Mouse (Mus musculus) spleen, postnatal 4 days (tissue): ENCODE measurements at regions not wholly inside any gene's neighbourhood (a gene's known extent, or its start where the extent isn't known, plus 50 kb on each side); places are given as distances from the start of the nearest gene placed in this dataset.

Experiments used
- DNase-seq, 2 experiments: peaks; one replicate each; pipeline ENCODE4 v3.0.0; 2022; ENCODE audit warnings: low spot score in 2 of 2

DNA sequence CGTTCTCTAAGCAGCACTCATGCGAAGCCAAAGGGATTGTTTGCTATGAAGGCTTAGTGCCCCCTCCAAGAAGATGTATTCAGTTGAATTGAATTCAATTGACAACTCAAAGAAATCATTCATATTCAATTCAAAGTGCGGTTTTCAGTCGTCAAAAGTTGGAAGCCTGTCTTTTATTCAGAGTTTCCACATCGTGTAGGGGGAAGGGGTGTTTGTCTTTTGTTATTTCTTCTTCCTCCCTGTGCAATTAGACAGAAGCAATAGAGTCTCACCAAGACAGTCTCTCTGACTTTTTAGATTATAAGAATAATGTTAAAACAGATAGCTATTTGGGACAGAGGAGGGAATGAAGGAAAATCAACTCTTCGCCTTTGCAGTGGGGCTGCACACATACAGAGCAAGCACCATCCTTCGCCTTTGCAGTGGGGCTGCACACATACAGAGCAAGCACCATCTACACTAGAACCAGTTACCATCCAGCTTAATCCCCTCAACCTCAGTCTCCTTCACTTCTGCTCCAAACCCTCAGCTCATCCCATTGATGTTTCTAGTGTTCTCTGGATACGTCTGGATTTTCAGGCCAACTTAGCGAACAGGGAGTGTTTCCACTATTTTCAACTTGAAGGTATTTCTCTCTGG lies 246.7 kb downstream of the Fam49a start:
- DNase-seq: no peak

DNA sequence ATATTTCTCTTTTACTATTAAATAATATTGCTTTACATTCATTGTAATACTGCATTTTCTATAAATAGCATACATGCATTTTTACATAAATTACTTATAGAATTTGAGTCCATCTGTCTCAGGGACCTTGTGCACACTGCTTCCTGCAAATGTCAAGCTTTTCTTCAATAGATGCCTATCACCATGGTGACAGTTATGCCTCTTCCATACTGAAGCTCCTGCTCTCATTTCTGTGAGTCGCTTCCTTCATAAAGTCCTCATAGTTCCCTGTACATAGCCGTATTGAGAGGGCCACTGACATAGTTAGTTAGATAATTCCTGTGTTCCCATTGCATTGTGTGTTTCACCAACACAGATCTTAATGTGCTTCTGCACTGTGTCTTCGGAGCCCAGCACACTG lies 244.7 kb downstream of the Fam49a start:
- DNase-seq: no peak

DNA sequence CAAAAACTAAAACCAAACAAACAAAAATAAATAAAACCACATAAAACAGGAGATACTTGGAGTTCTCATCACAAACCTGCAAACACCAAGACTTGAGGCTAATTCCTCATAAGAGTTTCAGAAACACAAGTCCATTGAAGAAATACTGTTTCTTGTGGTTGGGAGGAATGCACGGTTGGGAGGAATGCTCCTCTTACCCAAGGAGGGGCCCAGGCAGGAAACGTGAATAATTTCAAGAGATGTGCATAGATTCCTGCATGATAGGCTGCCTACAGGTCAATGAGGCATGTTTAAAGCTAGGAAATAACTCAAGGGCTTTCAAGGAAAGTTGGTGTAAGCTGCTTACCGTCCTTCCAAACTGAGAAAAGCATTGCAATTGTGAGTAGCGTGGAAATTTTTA lies 243.7 kb downstream of the Fam49a start:
- no peak for DNase-seq

DNA sequence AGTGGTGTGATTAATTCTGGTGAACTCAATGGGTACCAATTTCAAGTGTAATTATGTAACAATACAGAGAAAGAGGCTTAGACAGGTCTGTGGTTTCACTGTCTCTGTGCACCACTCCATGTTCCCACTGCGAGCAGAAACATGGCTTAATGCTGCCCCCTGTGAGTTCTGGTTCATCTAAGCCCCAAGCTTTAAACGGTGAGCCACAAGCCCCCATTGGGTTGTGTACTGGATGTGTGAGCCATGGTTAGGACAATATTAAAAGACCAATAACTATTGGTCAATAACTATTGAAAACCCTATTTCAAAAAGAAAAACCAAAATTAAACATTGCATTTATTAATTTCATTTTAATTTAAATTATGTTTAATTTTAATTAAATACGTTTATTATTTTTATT lies 238.0 kb downstream of the Fam49a start:
- DNase-seq: no peak

DNA sequence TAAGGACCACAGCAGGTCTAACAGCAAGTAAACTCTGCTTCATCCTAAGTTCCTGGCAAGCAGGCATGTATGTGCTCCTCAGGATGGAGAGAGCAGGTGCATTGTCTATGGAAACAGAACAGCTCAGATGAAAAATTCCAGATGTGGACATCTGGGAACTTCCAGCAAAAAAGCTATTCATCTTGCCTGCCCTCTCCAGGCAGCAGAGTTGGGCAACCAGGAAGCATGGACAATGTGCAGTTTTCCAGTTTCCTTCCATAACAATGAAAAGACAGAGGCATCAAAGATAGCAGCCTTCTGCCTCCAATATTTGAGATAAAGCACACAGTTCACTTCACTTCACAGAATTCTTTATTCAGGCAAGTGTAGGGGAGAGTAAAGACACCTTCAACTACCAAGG lies 236.7 kb downstream of the Fam49a start:
- DNase-seq: no peak

DNA sequence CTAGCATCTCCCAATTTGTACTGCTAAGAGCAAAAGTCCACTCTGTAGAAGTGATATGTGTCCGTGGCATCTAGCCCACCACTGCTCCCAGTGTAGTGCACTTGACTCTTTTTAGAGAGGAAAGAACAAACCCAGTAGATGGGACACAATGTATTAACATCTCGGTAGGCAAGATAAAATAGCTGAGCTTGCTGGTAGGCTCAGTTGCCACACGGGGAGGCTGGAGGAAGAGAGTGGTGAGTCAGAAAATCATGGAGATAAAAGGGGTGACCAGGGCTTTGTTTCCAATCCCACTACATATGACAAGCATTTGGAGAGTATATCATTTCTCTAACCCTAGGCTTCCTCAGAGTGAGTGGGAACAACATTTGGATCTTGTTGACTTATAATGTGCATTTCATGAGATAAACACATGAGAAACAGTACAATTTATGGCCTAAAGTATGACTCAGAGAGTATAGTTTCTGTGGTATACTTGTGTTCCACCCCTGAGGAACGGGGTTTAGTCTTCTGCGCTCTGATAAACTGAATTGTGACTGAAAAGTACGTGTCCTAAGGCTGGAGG lies 235.4 kb downstream of the Fam49a start:
- no peak for DNase-seq

DNA sequence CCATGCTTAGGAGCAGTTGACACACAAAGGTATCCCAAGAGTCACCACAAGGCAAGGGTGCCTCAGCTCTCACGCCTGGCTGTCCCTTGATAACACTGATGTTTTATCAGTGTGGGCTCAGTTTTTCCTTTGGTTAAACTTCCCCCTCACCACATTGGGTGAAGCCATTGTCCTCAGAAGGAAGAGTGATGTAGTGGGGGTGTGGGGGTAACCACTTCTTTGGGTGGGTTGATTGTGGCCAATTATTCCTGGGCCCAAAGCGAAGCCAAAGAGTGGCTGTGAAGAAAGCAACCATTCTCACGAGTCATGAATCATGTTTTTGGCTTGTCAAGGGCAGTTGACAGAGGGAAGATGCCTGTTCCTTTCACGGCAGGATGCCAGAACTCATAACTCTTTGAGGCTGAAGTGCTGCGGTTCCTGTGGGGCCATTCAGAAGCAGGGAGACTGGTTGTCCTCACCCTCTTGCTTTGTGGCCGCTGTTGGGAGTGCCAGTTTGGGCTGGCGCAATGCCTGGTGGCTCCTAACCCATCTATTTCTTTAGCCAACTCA lies 234.7 kb downstream of the Fam49a start:
- DNase-seq: peak; percentile 19 to 59

DNA sequence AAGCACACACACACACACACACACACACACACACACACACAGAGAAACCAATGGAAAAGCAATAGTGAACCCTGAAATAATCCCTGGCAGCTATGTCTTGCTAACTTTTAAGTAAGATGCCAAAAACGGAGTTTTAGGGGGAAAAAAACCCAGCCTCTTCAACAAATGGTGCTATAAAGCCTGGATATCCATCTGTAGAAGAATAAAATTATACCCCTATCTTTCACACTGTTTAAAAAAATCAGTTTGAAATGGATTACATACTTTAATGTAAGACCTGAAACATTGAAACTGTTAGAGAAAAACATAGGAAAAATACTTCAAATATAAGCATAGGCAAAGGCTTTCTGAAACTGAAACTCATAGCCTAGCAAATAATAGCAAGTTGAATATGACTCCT lies 228.2 kb downstream of the Fam49a start:
- no peak for DNase-seq

DNA sequence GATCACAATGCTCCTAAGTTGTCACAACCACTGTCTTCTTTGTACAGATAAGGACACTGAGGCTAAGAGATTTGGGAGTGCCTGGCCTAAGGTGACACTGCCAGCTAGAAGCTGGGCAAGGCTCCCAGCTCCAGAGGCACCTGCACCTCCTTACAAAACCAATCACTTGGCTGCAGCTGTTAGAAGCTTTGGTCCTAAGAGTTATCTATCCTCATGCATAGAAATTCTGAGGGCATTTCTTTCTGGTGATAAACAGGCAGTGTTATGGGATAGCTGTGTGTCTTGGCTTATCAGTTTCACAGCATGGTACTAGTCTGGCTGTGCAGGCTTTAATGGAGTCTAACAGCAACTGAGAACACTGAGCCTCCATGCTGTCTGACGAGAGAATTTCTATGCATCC lies 226.2 kb downstream of the Fam49a start:
- DNase-seq: peak in 1 of 2 experiments; percentile 27

DNA sequence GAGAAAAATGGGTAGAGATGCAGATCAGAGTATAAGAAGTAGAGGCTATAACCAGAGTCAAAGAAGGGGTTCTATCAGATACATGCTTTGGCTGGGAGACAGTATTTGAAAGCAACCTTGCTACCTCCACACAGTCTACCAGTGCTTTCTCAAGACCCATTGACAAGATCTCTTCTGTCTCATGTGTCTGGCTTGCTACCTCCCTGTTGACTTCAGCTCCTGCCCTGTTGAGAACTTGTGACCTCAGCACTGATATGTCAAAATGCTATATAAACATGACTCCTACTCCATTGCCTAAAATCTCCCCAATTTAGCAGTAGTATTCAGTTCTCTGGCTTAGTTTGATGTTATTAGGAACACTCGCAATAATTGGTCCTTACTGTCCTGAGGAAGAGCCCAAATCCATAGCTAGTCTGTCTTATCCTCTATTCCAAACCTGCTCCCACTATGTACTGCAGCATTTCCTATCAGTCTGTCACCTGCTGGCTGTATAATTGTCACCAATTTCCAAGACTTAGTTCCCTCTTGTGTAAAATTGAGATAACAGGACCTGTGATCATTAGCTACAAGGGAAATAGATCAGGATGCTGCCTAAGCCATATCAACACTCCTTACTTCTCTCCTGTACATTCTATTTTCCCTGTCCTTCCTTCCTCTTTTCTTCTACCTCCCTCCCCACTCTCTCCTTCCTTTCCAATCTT lies 224.9 kb downstream of the Fam49a start:
- no peak for DNase-seq

DNA sequence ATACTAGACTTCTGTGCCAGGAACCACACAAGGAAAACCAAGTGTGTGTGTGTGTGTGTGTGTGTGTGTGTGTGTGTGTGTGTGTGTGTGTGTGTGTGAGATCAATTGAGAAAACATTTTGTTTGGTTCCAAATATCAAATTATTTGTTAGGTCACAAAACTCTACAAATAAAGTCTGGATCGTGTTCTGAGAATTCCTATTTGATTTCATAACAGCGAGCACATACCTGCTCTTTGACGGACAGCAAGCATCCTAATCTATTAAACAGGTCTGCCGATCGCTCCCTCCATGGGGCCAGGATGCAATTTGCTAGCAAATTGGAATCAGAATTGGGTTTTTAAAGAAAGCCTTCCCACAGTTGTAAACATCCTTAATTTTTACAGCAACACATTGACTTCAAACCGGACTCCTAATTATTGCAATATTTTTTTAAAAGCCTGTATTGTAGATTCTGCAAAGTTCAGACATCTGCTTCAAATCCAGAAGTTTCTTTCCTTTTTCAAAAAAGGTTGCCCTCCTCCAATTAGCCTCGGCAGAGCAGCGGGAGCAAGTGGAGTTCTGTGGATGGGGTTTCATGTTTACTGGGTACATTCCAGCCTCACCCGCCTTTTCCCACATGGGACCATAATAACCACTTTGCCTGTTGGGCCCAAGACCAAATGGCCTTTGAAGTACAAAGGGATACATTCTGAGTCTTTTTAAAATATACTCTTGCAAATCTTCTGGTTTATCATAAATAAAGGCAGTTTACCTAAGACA lies 223.2 kb downstream of the Fam49a start:
- no peak for DNase-seq

DNA sequence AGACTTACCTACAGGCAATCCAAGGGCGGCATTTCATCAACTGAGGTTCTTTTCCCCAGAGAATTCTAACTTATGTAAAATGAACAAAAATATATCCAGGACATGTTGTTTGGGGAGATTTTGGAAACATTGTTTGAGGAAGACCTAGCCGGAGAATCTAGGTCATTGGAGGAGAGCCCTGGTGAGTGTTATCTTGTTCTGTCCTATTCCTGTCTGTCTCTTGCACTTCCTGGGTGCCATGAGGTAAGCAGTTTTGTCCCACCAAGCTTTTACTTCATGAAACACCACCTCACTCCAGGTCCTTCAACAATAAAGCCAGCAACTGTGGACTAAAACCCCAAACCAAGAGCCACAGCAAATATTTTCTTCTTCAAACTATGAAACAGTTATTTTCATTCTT lies 218.5 kb downstream of the Fam49a start:
- DNase-seq: no peak

DNA sequence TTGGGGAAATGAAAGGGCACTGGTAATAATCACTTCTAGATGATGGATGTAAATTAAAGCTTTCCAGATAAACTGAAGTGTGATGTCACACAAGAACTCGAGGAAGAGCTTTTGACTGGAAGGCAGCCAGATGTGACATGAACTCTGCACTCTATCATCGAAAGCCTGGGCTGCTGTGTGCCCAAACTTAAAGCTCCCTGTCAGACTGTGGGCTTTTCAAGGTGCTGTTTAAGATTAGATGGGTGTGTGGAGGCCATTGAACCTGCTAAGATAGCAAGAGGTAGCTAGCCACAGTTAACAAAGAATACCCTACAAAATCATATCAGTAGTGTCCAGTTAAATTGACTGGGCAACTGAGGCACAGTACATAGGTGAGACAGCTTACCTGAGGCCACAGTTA lies 190.1 kb downstream of the Fam49a start:
- DNase-seq: no peak

DNA sequence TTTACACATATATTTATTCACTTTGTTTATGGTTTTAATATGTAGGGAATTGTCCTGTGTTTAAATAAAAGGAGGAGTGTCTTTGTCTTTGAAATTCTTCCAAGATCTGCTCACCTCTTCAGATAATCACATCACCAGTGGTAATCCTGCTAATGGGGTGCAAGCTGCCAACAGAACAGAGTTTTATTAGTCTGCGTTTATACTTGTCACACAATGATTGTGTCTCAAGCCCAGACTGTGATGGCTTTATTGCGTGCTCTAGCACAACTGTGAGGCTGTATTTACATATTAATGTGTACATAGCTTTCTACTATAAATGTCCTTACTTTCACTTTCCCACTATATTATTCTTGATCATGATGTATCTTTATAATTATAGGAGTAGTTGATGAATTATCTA lies 184.8 kb downstream of the Fam49a start:
- DNase-seq: no peak

DNA sequence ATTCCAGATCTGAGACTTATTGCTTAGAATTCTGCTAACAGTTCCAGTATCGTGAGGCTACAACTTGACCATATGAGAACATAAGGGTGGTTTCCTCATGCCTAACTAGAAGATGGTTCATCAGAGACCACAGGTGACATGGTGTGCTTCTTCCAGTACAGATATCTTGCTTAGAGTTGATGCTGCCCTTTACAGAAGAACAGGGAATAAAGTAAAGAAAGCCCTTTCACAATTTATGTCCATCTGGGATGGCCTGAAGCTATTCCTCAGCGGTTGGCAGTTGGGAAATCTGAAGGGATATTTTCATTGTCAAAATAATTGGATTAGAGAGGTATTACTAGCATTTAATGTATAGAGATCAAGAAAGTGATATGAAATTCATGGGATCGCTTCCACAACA lies 184.3 kb downstream of the Fam49a start:
- no peak for DNase-seq

DNA sequence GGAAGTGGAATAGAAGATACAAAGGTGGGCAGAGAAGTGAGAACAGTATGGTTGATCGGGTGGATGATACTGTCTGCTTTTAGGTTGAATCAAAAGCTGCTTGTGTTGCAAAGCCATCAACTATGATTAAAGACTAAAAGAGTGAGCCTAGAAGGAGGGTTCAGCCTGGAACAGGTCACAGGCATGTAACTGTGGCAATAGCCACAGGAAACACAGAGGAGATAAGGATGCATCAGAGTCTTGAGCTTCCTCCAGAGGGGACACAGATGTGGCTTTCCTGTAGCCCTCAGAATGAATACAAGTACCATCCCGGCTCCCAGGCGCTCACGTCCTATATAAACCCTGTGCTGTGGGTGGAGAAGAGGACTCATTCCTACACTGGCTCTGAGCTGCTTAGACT lies 180.9 kb downstream of the Fam49a start:
- DNase-seq: no peak

DNA sequence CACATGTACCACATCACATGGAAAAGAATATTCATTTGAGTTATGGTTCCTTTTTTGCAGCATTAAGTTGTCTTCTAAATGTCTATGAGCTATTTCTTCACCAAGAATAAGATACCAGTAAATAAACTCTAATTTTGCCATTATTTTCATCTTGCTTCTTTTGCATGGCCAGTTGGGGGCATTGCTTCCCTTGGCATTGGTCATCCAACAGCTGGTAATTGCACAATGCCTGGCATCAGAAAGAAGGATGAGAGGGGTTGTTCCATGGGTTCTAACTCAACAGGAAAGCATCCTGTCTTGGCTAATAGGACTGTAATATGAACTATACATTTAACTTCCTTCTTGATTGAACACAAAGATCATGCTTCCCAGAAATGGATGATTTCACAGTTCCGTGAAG lies 174.4 kb downstream of the Fam49a start:
- no peak for DNase-seq

DNA sequence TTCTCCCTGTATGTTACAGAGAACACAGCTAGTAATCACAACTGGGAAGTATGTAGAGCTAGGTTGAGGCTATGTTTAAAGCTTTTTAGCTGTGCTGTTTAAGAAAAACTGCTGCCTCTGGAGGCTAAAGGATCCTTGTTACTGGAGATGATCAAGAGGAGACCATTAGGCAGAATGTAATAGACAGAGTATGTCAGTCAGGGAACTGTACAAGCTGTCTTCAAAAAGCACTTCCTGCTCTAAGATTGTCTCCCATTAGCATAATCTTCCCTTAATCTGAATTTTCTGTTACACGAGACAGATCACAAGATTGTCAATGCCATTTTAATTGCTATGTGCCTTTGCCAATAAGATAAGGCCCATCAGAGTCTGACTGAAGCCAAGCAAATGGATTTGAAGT lies 170.7 kb downstream of the Fam49a start:
- DNase-seq: no peak
